Mouse (Mus musculus) forebrain, postnatal 0 days (tissue): ENCODE measurements around the gene Cant1. TPM values are rescaled to one million over a fixed set of nuclear protein-coding genes. Genes with fewer than 3 reads are reported as not detected.

Experiments
- ATAC-seq: fragments of 200-750 bp; cut with Nextera tagmentation; 2 replicates; pipeline ENCODE4 v1.8.0; 2017; ENCODE audit warnings: mild to moderate bottlenecking, moderate library complexity
- DNase-seq: peaks from one replicate; pipeline ENCODE4 v3.0.0-alpha.2; 2015
- H3K27ac ChIP-seq: fragments of 300-500 bp; sonication (generic); 2 replicates; pipeline ENCODE4 v1.5.1; 2014; ENCODE audit warnings: low read depth, mild to moderate bottlenecking, antibody characterized with exemption, low read length, moderate library complexity, mixed read lengths
- H3K27me3 ChIP-seq: fragments of 300-500 bp; sonication (generic); 2 replicates; pipeline ENCODE4 v1.6.1; 2014; ENCODE audit warnings: mild to moderate bottlenecking, low read length, mixed read lengths; ENCODE audit not compliant: insufficient read depth
- H3K36me3 ChIP-seq: fragments of 300-500 bp; sonication (generic); 2 replicates; pipeline ENCODE4 v1.6.1; 2014; ENCODE audit warnings: mild to moderate bottlenecking, moderate library complexity; ENCODE audit not compliant: insufficient read depth
- H3K4me1 ChIP-seq: fragments of 300-500 bp; sonication (generic); 2 replicates; pipeline ENCODE4 v1.6.1; 2014; ENCODE audit warnings: antibody characterized with exemption; ENCODE audit not compliant: insufficient read depth
- H3K4me2 ChIP-seq: fragments of 300-500 bp; sonication (generic); 2 replicates; pipeline ENCODE4 v1.6.1; 2014; ENCODE audit warnings: low read depth, mild to moderate bottlenecking, moderate library complexity
- H3K4me3 ChIP-seq: fragments of 300-500 bp; sonication (generic); 2 replicates; pipeline ENCODE4 v1.5.1; 2014; ENCODE audit warnings: low read depth, low read length, mixed read lengths
- H3K9ac ChIP-seq: fragments of 300-500 bp; sonication (generic); 2 replicates; pipeline ENCODE4 v1.6.1; 2014; ENCODE audit warnings: mild to moderate bottlenecking
- H3K9me3 ChIP-seq: fragments of 300-500 bp; sonication (generic); 2 replicates; pipeline ENCODE4 v1.6.1; 2016; ENCODE audit warnings: low read length
- CTCF ChIP-seq: sonication (generic); IDR thresholded peaks from 2 replicates; pipeline ENCODE4 v1.5.1; 2016; ENCODE audit warnings: antibody characterized with exemption, control low read depth, low read depth
- WGBS: fragments of 180-500 bp; shearing (Covaris S2); extraction: QIAGEN DNeasy Blood & Tissue Kit; methylation state at CpG from one replicate; pipeline ENCODE4 v1.1.7; 2014; 5-methylcytosine and 5-hydroxymethylcytosine counted together
- polyA plus RNA-seq: library from polyadenylated mRNA; unstranded; fragments of >200 nt; fragmentation: Nextera tagmentation; extraction: Ambion mirVana; gene quantifications from 2 replicates; pipeline ENCODE4 v1.2.1, GENCODE M21; 2015
- total RNA-seq: library from RNA; depleted of rRNA; stranded (reverse); fragments of >200 nt; gene quantifications from 2 replicates; pipeline ENCODE4 v1.2.3, GENCODE M21; 2014; rRNA removed

The Cant1 gene
- total and polyA plus RNA-seq, 2 experiments from 2014 or later, result 31.6 to 52.4 TPM

DNA sequence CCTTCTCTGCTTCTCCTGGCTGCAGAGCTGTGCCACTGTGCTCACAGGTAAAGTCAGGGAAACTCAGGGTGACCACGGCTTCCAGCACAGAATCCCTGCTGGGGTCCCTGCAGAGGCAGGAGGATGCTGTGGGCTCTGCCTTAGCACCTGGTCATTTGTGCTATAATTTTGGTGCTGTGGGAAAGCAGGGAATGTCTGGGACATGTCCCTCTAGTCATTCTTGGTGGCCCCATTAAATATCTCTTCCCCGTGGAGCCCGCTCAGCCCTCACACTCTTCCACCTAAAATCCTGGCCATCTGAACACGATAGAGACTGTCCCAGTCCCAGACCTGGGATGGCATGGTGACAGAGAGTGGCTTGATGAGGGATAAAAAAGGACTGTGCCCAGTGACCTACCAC lies 54.9 kb downstream of the Cant1 start:
- H3K27me3 ChIP-seq, result no peaks in the 10 kb centered on the region
- no peak overlapping the region for H3K4me2 ChIP-seq
- H3K36me3 ChIP-seq, result no peaks in the 10 kb centered on the region
- H3K9me3 ChIP-seq, result no peaks in the 10 kb centered on the region
- WGBS, result 75% methylated on average over 4 of the region's 4 CpGs
- H3K4me1 ChIP-seq, result 0 out of 2 replicates have a peak, but pooled peaks cover 5% of the 10 kb centered on the region
- H3K27ac ChIP-seq, result no peak overlapping the region
- DNase-seq (no peak), ATAC-seq (no peak)
- H3K9ac ChIP-seq, result no peak overlapping the region
- no peak for TF ChIP-seq CTCF
- no peak overlapping the region for H3K4me3 ChIP-seq

DNA sequence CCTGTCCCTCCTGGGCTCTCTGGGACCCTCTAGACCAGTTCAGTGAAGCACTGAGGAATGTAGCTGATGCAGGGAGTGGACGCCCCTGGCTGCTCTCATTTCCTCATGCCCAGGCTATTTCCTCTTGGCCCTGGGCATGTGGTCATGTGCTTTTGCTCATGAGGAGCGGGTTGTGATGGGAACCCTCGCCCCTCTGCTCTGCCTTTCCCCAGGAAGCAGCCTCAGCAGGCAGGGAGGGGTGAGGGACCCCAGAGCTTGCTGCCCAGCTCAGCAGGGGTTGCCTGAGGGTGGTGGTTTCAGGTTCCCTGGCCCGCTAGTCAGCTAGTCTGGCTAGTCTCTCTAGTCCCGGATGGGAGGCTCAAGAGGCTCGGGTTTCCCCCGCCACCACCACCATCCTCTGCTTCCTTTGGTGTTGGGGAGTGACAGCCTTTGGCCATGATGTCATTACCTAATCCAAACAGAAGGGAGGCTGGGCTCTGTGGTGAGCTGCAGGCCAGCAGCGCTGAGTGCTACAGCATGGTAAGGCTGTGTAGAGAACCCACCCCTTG lies 55.8 kb downstream of the Cant1 start:
- Histone ChIP-seq H3K9ac (no peak overlapping the region), H3K9me3 (no peaks in the 10 kb centered on the region), H3K36me3 (no peaks in the 10 kb centered on the region), H3K27me3 (no peaks in the 10 kb centered on the region), H3K27ac (no peak overlapping the region), H3K4me3 (no peak overlapping the region), H3K4me1 (0 out of 2 replicates have a peak, but pooled peaks cover 5% of the 10 kb centered on the region), H3K4me2 (no peak overlapping the region)
- WGBS, result 15% methylated on average over 8 of the region's 8 CpGs
- no peak; the same call in 1 of the 2 replicates for TF ChIP-seq CTCF
- ATAC-seq (peak; percentile 75), DNase-seq (no peak)

DNA sequence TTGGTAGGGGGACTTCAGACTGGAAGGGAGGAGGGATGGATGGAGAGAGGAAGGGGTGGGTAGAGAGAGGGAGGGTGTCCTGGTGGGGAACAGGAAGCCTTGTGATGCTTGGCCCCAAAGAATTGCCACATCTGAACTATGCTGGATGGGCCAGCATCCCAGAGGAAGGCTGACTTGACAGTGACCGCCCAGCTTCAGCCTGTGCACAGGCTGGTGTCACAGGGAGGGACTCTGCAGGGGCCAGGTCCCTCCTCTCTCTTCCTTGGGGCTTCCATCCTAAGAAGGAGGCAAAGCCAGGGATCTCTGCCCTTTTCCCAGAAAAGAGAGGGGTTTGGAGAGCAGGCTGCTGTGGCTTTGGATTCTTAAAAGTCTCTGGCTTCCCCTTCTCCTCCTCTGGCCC lies 56.4 kb downstream of the Cant1 start:
- no peak for TF ChIP-seq CTCF
- no peaks in the 10 kb centered on the region for H3K36me3 ChIP-seq
- ATAC-seq, result no peak
- WGBS, result 64% methylated on average over 1 of the region's 1 CpGs
- H3K4me1 ChIP-seq, result 0 out of 2 replicates have a peak, but pooled peaks cover 5% of the 10 kb centered on the region
- no peak overlapping the region for H3K4me3 ChIP-seq
- H3K9ac ChIP-seq, result no peak overlapping the region
- H3K4me2 ChIP-seq, result no peak overlapping the region
- H3K27me3 ChIP-seq, result no peaks in the 10 kb centered on the region
- H3K9me3 ChIP-seq, result no peaks in the 10 kb centered on the region
- DNase-seq, result no peak
- no peak overlapping the region for H3K27ac ChIP-seq

- 49% methylated on average over 10 of the region's 10 CpGs for WGBS
- no peak for TF ChIP-seq CTCF
- no peak overlapping the region for H3K4me3 ChIP-seq
- H3K4me2 ChIP-seq, result no peak overlapping the region
- ATAC-seq (peak; percentile 62), DNase-seq (peak; percentile 78)
- no peaks in the 10 kb centered on the region for H3K36me3 ChIP-seq
- peaks cover 6% of the 10 kb centered on the region; the same call in 1 of the 2 replicates for H3K4me1 ChIP-seq
- no peaks in the 10 kb centered on the region for H3K27me3 ChIP-seq
- 0 out of 2 replicates have a peak overlapping the region, but pooled peaks have one; percentile 2 for H3K27ac ChIP-seq
- H3K9me3 ChIP-seq, result no peaks in the 10 kb centered on the region
- H3K9ac ChIP-seq, result no peak overlapping the region
Observed at GRCm38 (mm10) chr11:118360907-118361341, 58.0 kb downstream of the Cant1 start.

DNA sequence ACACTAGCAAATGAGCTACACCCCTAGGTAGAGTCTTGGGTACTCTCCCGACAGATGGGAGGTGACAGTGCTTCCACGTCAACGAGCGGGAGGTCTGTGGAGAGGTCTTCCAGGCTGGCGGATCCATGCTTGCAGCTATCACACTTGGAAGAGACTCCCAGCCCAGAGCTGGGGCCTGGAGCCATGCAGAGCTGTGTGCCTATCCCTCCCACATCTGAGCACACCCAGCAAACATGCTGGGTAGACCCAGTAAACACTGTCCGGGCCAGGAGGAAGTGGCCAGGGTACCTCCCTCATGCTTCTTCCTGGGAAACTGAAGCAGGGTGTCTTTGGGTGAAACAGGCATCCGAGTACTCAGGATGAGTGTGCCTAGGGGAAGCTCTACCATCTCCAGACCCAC lies 58.4 kb downstream of the Cant1 start:
- DNase-seq, result peak; percentile 41
- Histone ChIP-seq H3K36me3 (no peaks in the 10 kb centered on the region), H3K4me1 (peaks cover 10% of the 10 kb centered on the region; the same call in 1 of the 2 replicates), H3K4me3 (no peak overlapping the region), H3K9me3 (no peaks in the 10 kb centered on the region), H3K27me3 (no peaks in the 10 kb centered on the region), H3K27ac (0 out of 2 replicates have a peak overlapping the region, but pooled peaks have one; percentile 2), H3K9ac (no peak overlapping the region), H3K4me2 (no peak overlapping the region)
- TF ChIP-seq CTCF, result no peak
- ATAC-seq, result peak; percentile 16
- WGBS, result 74% methylated on average over 7 of the region's 7 CpGs

Other genes starting within 250 kb of the Cant1 start
- gene Cyth1, start 170.5 kb downstream of the Cant1 start, total RNA-seq, result 64.1 and 74.1 TPM in 2 replicates
- gene Cyth1, start 170.5 kb downstream of the Cant1 start, polyA plus RNA-seq, result 23.7 and 24.2 TPM in 2 replicates
- gene Usp36, start 128.8 kb downstream of the Cant1 start, total RNA-seq, result 17.1 and 22.1 TPM in 2 replicates
- 6.7 and 9.5 TPM in 2 replicates for gene Usp36, start 128.8 kb downstream of the Cant1 start, polyA plus RNA-seq
- 0.33 and 1.5 TPM in 2 replicates for gene Cep295nl, start 76.6 kb downstream of the Cant1 start, total RNA-seq
- 0.14 and 0.21 TPM in 2 replicates for gene Cep295nl, start 76.6 kb downstream of the Cant1 start, polyA plus RNA-seq
- gene Timp2, start 63.3 kb downstream of the Cant1 start, total RNA-seq, result 174 and 208 TPM in 2 replicates
- gene Timp2, start 63.3 kb downstream of the Cant1 start, polyA plus RNA-seq, result 121 and 165 TPM in 2 replicates
- gene Lgals3bp, start 17.0 kb downstream of the Cant1 start, total RNA-seq, result 15.5 and 15.6 TPM in 2 replicates
- 13.7 and 16.4 TPM in 2 replicates for gene Lgals3bp, start 17.0 kb downstream of the Cant1 start, polyA plus RNA-seq
- gene C1qtnf1, start 9.1 kb upstream of the Cant1 start, total RNA-seq, result 5.1 and 8.5 TPM in 2 replicates
- gene C1qtnf1, start 9.1 kb upstream of the Cant1 start, polyA plus RNA-seq, result 5.4 and 5.9 TPM in 2 replicates
- gene Engase, start 57.7 kb upstream of the Cant1 start, total RNA-seq, result 8.1 and 8.5 TPM in 2 replicates
- gene Engase, start 57.7 kb upstream of the Cant1 start, polyA plus RNA-seq, result 4.2 and 5.7 TPM in 2 replicates